Mouse (Mus musculus) ES-E14 (cell line): ENCODE results near the gene Filip1.

Experiments used
- HCFC1 ChIP-seq: IDR thresholded peaks from 2 replicates; pipeline ENCODE4 v1.6.1; 2012; ENCODE audit warnings: low read length, inconsistent platforms, borderline replicate concordance; ENCODE audit not compliant: insufficient read depth
- MAFK ChIP-seq: IDR thresholded peaks from 2 replicates; pipeline ENCODE4 v1.6.1; 2014; ENCODE audit warnings: mild to moderate bottlenecking, low read depth, low read length, inconsistent platforms; ENCODE audit not compliant: insufficient read depth
- ZC3H11A ChIP-seq: IDR thresholded peaks from 2 replicates; pipeline ENCODE4 v1.6.1; 2012; ENCODE audit warnings: low read depth, mild to moderate bottlenecking, inconsistent platforms, low read length, borderline replicate concordance

- no peak for TF ChIP-seq HCFC1
- no peak for TF ChIP-seq ZC3H11A
- TF ChIP-seq MAFK = no peak
Measured at GRCm38 (mm10) chr9:79976789-79977188, 35.9 kb downstream of the Filip1 start.
